Mouse (Mus musculus) forebrain, postnatal 0 days (tissue): Measurements from ENCODE around the gene Cyfip2. TPM values are rescaled to one million over a fixed set of nuclear protein-coding genes. Genes with fewer than 3 reads are reported as not detected.

Experiments
- ATAC-seq: fragments of 200-750 bp; cut with Nextera tagmentation; 2 replicates; pipeline ENCODE4 v1.8.0; 2017; ENCODE audit warnings: mild to moderate bottlenecking, moderate library complexity
- DNase-seq: peaks from one replicate; pipeline ENCODE4 v3.0.0-alpha.2; 2015
- H3K27ac ChIP-seq: fragments of 300-500 bp; sonication (generic); 2 replicates; pipeline ENCODE4 v1.5.1; 2014; ENCODE audit warnings: low read depth, mild to moderate bottlenecking, antibody characterized with exemption, low read length, moderate library complexity, mixed read lengths
- H3K27me3 ChIP-seq: fragments of 300-500 bp; sonication (generic); 2 replicates; pipeline ENCODE4 v1.6.1; 2014; ENCODE audit warnings: mild to moderate bottlenecking, low read length, mixed read lengths; ENCODE audit not compliant: insufficient read depth
- H3K36me3 ChIP-seq: fragments of 300-500 bp; sonication (generic); 2 replicates; pipeline ENCODE4 v1.6.1; 2014; ENCODE audit warnings: mild to moderate bottlenecking, moderate library complexity; ENCODE audit not compliant: insufficient read depth
- H3K4me1 ChIP-seq: fragments of 300-500 bp; sonication (generic); 2 replicates; pipeline ENCODE4 v1.6.1; 2014; ENCODE audit warnings: antibody characterized with exemption; ENCODE audit not compliant: insufficient read depth
- H3K4me2 ChIP-seq: fragments of 300-500 bp; sonication (generic); 2 replicates; pipeline ENCODE4 v1.6.1; 2014; ENCODE audit warnings: low read depth, mild to moderate bottlenecking, moderate library complexity
- H3K4me3 ChIP-seq: fragments of 300-500 bp; sonication (generic); 2 replicates; pipeline ENCODE4 v1.5.1; 2014; ENCODE audit warnings: low read depth, low read length, mixed read lengths
- H3K9ac ChIP-seq: fragments of 300-500 bp; sonication (generic); 2 replicates; pipeline ENCODE4 v1.6.1; 2014; ENCODE audit warnings: mild to moderate bottlenecking
- H3K9me3 ChIP-seq: fragments of 300-500 bp; sonication (generic); 2 replicates; pipeline ENCODE4 v1.6.1; 2016; ENCODE audit warnings: low read length
- CTCF ChIP-seq: sonication (generic); IDR thresholded peaks from 2 replicates; pipeline ENCODE4 v1.5.1; 2016; ENCODE audit warnings: antibody characterized with exemption, control low read depth, low read depth
- WGBS: fragments of 180-500 bp; shearing (Covaris S2); extraction: QIAGEN DNeasy Blood & Tissue Kit; methylation state at CpG from one replicate; pipeline ENCODE4 v1.1.7; 2014; 5-methylcytosine and 5-hydroxymethylcytosine counted together
- polyA plus RNA-seq: library from polyadenylated mRNA; unstranded; fragments of >200 nt; fragmentation: Nextera tagmentation; extraction: Ambion mirVana; gene quantifications from 2 replicates; pipeline ENCODE4 v1.2.1, GENCODE M21; 2015
- total RNA-seq: library from RNA; depleted of rRNA; stranded (reverse); fragments of >200 nt; gene quantifications from 2 replicates; pipeline ENCODE4 v1.2.3, GENCODE M21; 2014; rRNA removed

The Cyfip2 gene
- total RNA-seq (92.5 and 114 TPM in 2 replicates), polyA plus RNA-seq (54.9 and 75.8 TPM in 2 replicates)

GRCm38 (mm10) chr11:46312523-46313035 is at the start of gene Cyfip2:
Gene Cyfip2 (minus strand): TSS chr11:46312859.
- Histone ChIP-seq H3K4me3 (peak within 1 kb of the TSS; percentile 88), H3K9me3 (no peaks in the 10 kb centered on the region), H3K4me1 (peaks cover 15% of the 10 kb centered on the region), H3K36me3 (no peaks in the 10 kb centered on the region), H3K27me3 (no peaks in the 10 kb centered on the region), H3K27ac (peak within 1 kb of the TSS; percentile 92), H3K9ac (peak within 1 kb of the TSS; percentile 97), H3K4me2 (peak within 1 kb of the TSS; percentile 83)
- WGBS: 5% methylated on average over 14 of the region's 14 CpGs
- DNase-seq (no peak), ATAC-seq (peak; percentile 21)
- 0 out of 2 replicates have a peak, but pooled peaks have one; percentile 7 for TF ChIP-seq CTCF

GRCm38 (mm10) chr11:46360991-46361665 is 48.5 kb upstream of the Cyfip2 start:
- Histone ChIP-seq H3K27ac (no peak overlapping the region), H3K4me3 (no peak overlapping the region), H3K36me3 (no peaks in the 10 kb centered on the region), H3K9me3 (no peaks in the 10 kb centered on the region), H3K4me1 (no peaks in the 10 kb centered on the region), H3K4me2 (no peak overlapping the region), H3K27me3 (no peaks in the 10 kb centered on the region), H3K9ac (no peak overlapping the region)
- no peak for TF ChIP-seq CTCF
- 65% methylated on average over 2 of the region's 2 CpGs for WGBS
- ATAC-seq: no peak
- DNase-seq: no peak

GRCm38 (mm10) chr11:46358369-46358768 is 45.7 kb upstream of the Cyfip2 start:
- TF ChIP-seq CTCF: no peak
- 50% methylated on average over 1 of the region's 1 CpGs for WGBS
- DNase-seq (no peak), ATAC-seq (no peak)
- Histone ChIP-seq H3K4me1 (no peaks in the 10 kb centered on the region), H3K4me3 (no peak overlapping the region), H3K9me3 (no peaks in the 10 kb centered on the region), H3K4me2 (no peak overlapping the region), H3K27me3 (no peaks in the 10 kb centered on the region), H3K36me3 (no peaks in the 10 kb centered on the region), H3K27ac (no peak overlapping the region), H3K9ac (no peak overlapping the region)

- Histone ChIP-seq H3K4me3 (no peak overlapping the region), H3K9ac (no peak overlapping the region), H3K9me3 (no peaks in the 10 kb centered on the region), H3K27ac (no peak overlapping the region), H3K4me1 (no peaks in the 10 kb centered on the region), H3K36me3 (no peaks in the 10 kb centered on the region), H3K27me3 (no peaks in the 10 kb centered on the region), H3K4me2 (no peak overlapping the region)
- ATAC-seq (no peak), DNase-seq (no peak)
- 58% methylated on average over 2 of the region's 2 CpGs for WGBS
- no peak for TF ChIP-seq CTCF
Observed at GRCm38 (mm10) chr11:46349681-46350410, 37.2 kb upstream of the Cyfip2 start.

- Histone ChIP-seq H3K36me3 (no peaks in the 10 kb centered on the region), H3K4me3 (no peak overlapping the region), H3K4me1 (no peaks in the 10 kb centered on the region), H3K9me3 (no peaks in the 10 kb centered on the region), H3K27ac (no peak overlapping the region), H3K27me3 (no peaks in the 10 kb centered on the region), H3K4me2 (no peak overlapping the region), H3K9ac (no peak overlapping the region)
- no peak for TF ChIP-seq CTCF
- ATAC-seq (no peak), DNase-seq (no peak)
- WGBS: 82% methylated on average over 3 of the region's 3 CpGs
Observed at GRCm38 (mm10) chr11:46348416-46348815, 35.8 kb upstream of the Cyfip2 start.

GRCm38 (mm10) chr11:46347756-46348155 is 35.1 kb upstream of the Cyfip2 start:
- WGBS: 89% methylated on average over 5 of the region's 5 CpGs
- ATAC-seq: no peak
- no peak overlapping the region for H3K27ac ChIP-seq

More at GRCm38 (mm10) chr11:46347756-46348155, 35.1 kb upstream of the Cyfip2 start:
- no peak for DNase-seq
- Histone ChIP-seq H3K36me3 (no peaks in the 10 kb centered on the region), H3K4me2 (no peak overlapping the region), H3K9me3 (no peaks in the 10 kb centered on the region), H3K27me3 (no peaks in the 10 kb centered on the region), H3K4me1 (no peaks in the 10 kb centered on the region), H3K9ac (no peak overlapping the region), H3K4me3 (no peak overlapping the region)
- no peak for TF ChIP-seq CTCF
